Mouse (Mus musculus) CD4-positive, CD25-positive, alpha-beta regulatory T cell (primary cell): ENCODE results near the gene Gm10840. TPM values are rescaled to one million over a fixed set of nuclear protein-coding genes. Genes with fewer than 3 reads are reported as not detected.

Source experiments
- polyA plus RNA-seq: library from polyadenylated mRNA; unstranded; fragments of 100-300 nt; shearing (Covaris generic); gene quantifications from one replicate; pipeline ENCODE4 v1.2.1, GENCODE M21; 2017

The Gm10840 gene
- polyA plus RNA-seq: 0.87 TPM

DNA sequence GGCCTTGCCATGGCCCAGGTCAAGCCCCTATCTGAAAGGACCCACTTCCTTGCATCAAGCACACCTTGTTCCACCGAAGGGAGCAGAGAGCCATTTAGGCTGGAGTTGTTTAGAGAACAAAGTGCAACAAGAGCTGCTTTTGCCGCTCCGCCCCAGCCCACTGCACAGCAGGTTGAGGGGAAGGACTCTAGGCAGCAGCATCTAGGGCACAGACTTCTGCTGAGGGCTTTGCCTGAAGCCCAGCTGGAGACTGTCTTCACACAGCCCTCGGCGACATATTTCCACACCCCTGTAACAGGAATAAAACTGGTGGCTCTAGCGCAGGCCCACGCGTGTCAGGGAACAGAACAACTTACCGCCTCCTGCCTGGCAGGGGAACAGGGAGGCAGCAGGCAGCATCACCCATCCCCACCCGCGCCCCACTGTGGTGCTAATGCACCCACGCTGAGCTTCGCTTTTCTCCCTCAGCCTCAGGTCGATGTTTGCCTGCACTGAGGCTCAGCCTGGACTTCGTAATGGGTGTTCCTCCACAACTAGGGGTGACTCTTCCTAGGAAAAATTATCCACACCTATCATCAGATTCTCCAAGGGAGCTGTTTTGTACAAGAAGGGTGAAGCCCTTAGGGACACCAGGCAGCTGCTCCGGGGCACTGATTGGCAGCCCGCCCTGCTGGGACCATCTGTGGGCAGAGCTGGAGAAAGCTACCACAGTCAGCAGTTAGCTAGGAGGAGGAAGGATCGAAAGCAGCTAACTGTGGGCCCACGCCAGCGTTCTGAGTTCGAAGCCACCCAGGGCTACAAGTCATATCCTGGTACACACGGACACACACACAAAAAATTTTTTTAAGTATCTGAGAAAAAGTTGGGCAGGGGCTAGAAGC, at the start of gene Gm10840, which contains the start of gene Limd2:
Gene Gm10840, plus strand, starts transcription at position 10 of the 881 bp plus-strand sequence.
Gene Limd2, minus strand, starts transcription at position 20 of the 881 bp plus-strand sequence.

GRCm38 (mm10) chr11:106202123-106202465, 41.4 kb downstream of the Gm10840 start, which contains the start of gene Strada:
Gene Strada, minus strand, starts transcription at chr11:106202168.

Other genes with a start within 250 kb of the Gm10840 start
- 0.91 TPM for gene Cyb561, start 207.5 kb upstream of the Gm10840 start, polyA plus RNA-seq
- gene Ace, start 192.9 kb upstream of the Gm10840 start, polyA plus RNA-seq: 0.08 TPM
- not detected for gene Ace3, start 166.2 kb upstream of the Gm10840 start, polyA plus RNA-seq
- gene Kcnh6, start 152.7 kb upstream of the Gm10840 start, polyA plus RNA-seq: 0.07 TPM
- 87.8 TPM for gene Dcaf7, start 124.0 kb upstream of the Gm10840 start, polyA plus RNA-seq
- gene Taco1, start 94.8 kb upstream of the Gm10840 start, polyA plus RNA-seq: 15.5 TPM
- 102 TPM for gene Map3k3, start 76.2 kb upstream of the Gm10840 start, polyA plus RNA-seq
- gene Limd2, start within 50 bp of the Gm10840 start, polyA plus RNA-seq: 1,824 TPM
- 33.1 TPM for gene Strada, start 41.3 kb downstream of the Gm10840 start, polyA plus RNA-seq
- gene Ccdc47, start 55.5 kb downstream of the Gm10840 start, polyA plus RNA-seq: 97.3 TPM
- gene Ddx42, start 56.1 kb downstream of the Gm10840 start, polyA plus RNA-seq: 104 TPM
- gene Ftsj3, start 95.2 kb downstream of the Gm10840 start, polyA plus RNA-seq: 72.1 TPM
- 192 TPM for gene Psmc5, start 95.3 kb downstream of the Gm10840 start, polyA plus RNA-seq
- 186 TPM for gene Smarcd2, start 112.1 kb downstream of the Gm10840 start, polyA plus RNA-seq
- gene Tcam1, start 115.8 kb downstream of the Gm10840 start, polyA plus RNA-seq: 0.18 TPM
- not detected for gene Gh, start 141.0 kb downstream of the Gm10840 start, polyA plus RNA-seq
- gene Cd79b, start 153.9 kb downstream of the Gm10840 start, polyA plus RNA-seq: 39.5 TPM
- not detected for gene Scn4a, start 192.4 kb downstream of the Gm10840 start, polyA plus RNA-seq
- gene Prr29, start 204.6 kb downstream of the Gm10840 start, polyA plus RNA-seq: 0.24 TPM
- gene Icam2, start 227.2 kb downstream of the Gm10840 start, polyA plus RNA-seq: 119 TPM